Mouse (Mus musculus): ENCODE data around the gene Prkn.

The Prkn gene

GRCm38 (mm10) chr17:11914451-11914850 lies 1074.3 kb downstream of the Prkn start:
- DNase-seq (ENCODE audit: low spot score), result peak; percentile 12

GRCm38 (mm10) chr17:11918123-11918801 lies 1078.1 kb downstream of the Prkn start:
- DNase-seq (ENCODE audit: low spot score), result peak; percentile 67

- DNase-seq (ENCODE audit: low spot score), result no peak
These were observed 1079.4 kb downstream of the Prkn start for GRCm38 (mm10) chr17:11919581-11919980.

GRCm38 (mm10) chr17:11921026-11921425 lies 1080.8 kb downstream of the Prkn start:
- DNase-seq (ENCODE audit: low spot score), result no peak

- no peak for DNase-seq (ENCODE audit: low spot score)
These were observed 1083.8 kb downstream of the Prkn start for GRCm38 (mm10) chr17:11923989-11924388.

GRCm38 (mm10) chr17:11926865-11927386 lies 1086.7 kb downstream of the Prkn start:
- peak; percentile 50 for DNase-seq (ENCODE audit: low spot score)

- DNase-seq (ENCODE audit: low spot score), result no peak
These were observed 1091.5 kb downstream of the Prkn start for GRCm38 (mm10) chr17:11931641-11932040.

GRCm38 (mm10) chr17:11933737-11934136 lies 1093.6 kb downstream of the Prkn start:
- DNase-seq (ENCODE audit: low spot score), result no peak

- DNase-seq (ENCODE audit: low spot score), result no peak
These were observed 1107.3 kb downstream of the Prkn start for GRCm38 (mm10) chr17:11947436-11947835.

GRCm38 (mm10) chr17:11949551-11950197 lies 1109.5 kb downstream of the Prkn start:
- DNase-seq (ENCODE audit: low spot score), result no peak

- DNase-seq (ENCODE audit: low spot score), result no peak
These were observed 1110.0 kb downstream of the Prkn start for GRCm38 (mm10) chr17:11950198-11950594.

GRCm38 (mm10) chr17:11955317-11955716 lies 1115.1 kb downstream of the Prkn start:
- DNase-seq (ENCODE audit: low spot score), result no peak

- DNase-seq (ENCODE audit: low spot score), result no peak
These were observed 1120.3 kb downstream of the Prkn start for GRCm38 (mm10) chr17:11960492-11960891.

GRCm38 (mm10) chr17:11962808-11963207 lies 1122.6 kb downstream of the Prkn start:
- DNase-seq (ENCODE audit: low spot score), result no peak

- DNase-seq (ENCODE audit: low spot score), result no peak
These were observed 1130.0 kb downstream of the Prkn start for GRCm38 (mm10) chr17:11970160-11970559.

GRCm38 (mm10) chr17:11972550-11972949 lies 1132.4 kb downstream of the Prkn start:
- peak; percentile 73 for DNase-seq (ENCODE audit: low spot score)

- no peak for DNase-seq (ENCODE audit: low spot score)
These were observed 1133.0 kb downstream of the Prkn start for GRCm38 (mm10) chr17:11972969-11973787.

- peak; percentile 85 for DNase-seq (ENCODE audit: low spot score)
These were observed 1135.0 kb downstream of the Prkn start for GRCm38 (mm10) chr17:11975062-11975607.

- peak; percentile 63 for DNase-seq (ENCODE audit: low spot score)
These were observed 1138.2 kb downstream of the Prkn start for GRCm38 (mm10) chr17:11978260-11978821.

GRCm38 (mm10) chr17:11981666-11982065 lies 1141.5 kb downstream of the Prkn start:
- DNase-seq (ENCODE audit: low spot score), result no peak

- DNase-seq (ENCODE audit: low spot score), result no peak
These were observed 1148.1 kb downstream of the Prkn start for GRCm38 (mm10) chr17:11988110-11988837.
